Mouse (Mus musculus): ENCODE measurements around the gene 6030458C11Rik. TPM values are rescaled to one million over a fixed set of nuclear protein-coding genes. Genes with fewer than 3 reads are reported as not detected.

Gene 6030458C11Rik
- total and polyA plus RNA-seq, 3 experiments: 17.5 to 38.3 (median 30.6) TPM

- H3K9ac ChIP-seq (ENCODE audit: insufficient read depth, low read depth): no peak overlapping the region
- H3K36me3 ChIP-seq (replicated peaks in 1 of 2; ENCODE audit: control insufficient read depth in 1 of 2, insufficient read depth in 1 of 2, low read length in 1 of 2): no peaks in the 10 kb centered on the region
- in situ Hi-C loops (cut with MboI; ENCODE audit: low pct_ligation_motif_present, low pct_unique_long_range_greater_than_20kb, low sequenced_read_pairs) (no loop called here), dilution Hi-C loops (cut with MboI; ENCODE audit: extremely low pct_ligation_motif_present, extremely low pct_unique_long_range_greater_than_20kb, low sequenced_read_pairs) (no loop called here)
- DNase-seq (ENCODE audit: extremely low read depth): peak; percentile 31
- peak overlapping the region; percentile 32; the same call in 1 of the 2 replicates for H3K4me2 ChIP-seq (ENCODE audit: insufficient read depth, low read depth, poor library complexity, severe bottlenecking)
- no peak overlapping the region for H3K4me3 ChIP-seq (replicated peaks in 1 of 3; ENCODE audit: low read depth in 2 of 3, low read length in 2 of 3, poor library complexity in 1 of 3)
- no peaks in the 10 kb centered on the region for H3K27me3 ChIP-seq (replicated peaks)
- peaks cover 5 to 11% of the 10 kb centered on the region in 2 experiments for H3K4me1 ChIP-seq (ENCODE audit: control insufficient read depth in 1 of 2, insufficient read depth in 2 of 2)
- H3K9me3 ChIP-seq (replicated peaks; ENCODE audit: low read length): peaks cover 5% of the 10 kb centered on the region
- no peak overlapping the region for H3K27ac ChIP-seq (ENCODE audit: insufficient read depth, low read depth)
- TF ChIP-seq EP300 (IDR thresholded peaks at IDR 0.05; ENCODE audit: low read length) (peak; percentile 50), TCF12 (IDR thresholded peaks at IDR 0.05; ENCODE audit: low read depth, low read length) (0 out of 2 replicates have a peak, but pooled peaks have one; percentile 35), JUND (conservative IDR thresholded peaks at IDR 0.05; ENCODE audit: low read depth, low read length) (no peak), MEF2A (IDR thresholded peaks at IDR 0.05; ENCODE audit: borderline replicate concordance, low read depth, low read length) (peak; percentile 66), CHD2 (IDR thresholded peaks at IDR 0.05; ENCODE audit: low read length) (no peak), USF1 (IDR thresholded peaks at IDR 0.05; ENCODE audit: low read depth, low read length) (no peak), JUN (IDR thresholded peaks at IDR 0.05; ENCODE audit: insufficient read depth, low read depth, low read length) (0 out of 2 replicates have a peak, but pooled peaks have one; percentile 26), IRF4 (IDR thresholded peaks at IDR 0.05; ENCODE audit: low read depth, low read length) (0 out of 2 replicates have a peak, but pooled peaks have one; percentile 24), ZKSCAN1 (IDR thresholded peaks at IDR 0.05; ENCODE audit: borderline replicate concordance, low read depth, low read length) (no peak)
- no peaks in the 10 kb centered on the region for H3K79me2 ChIP-seq (replicated peaks; ENCODE audit: control insufficient read depth, extremely low read depth, insufficient read depth, poor library complexity, severe bottlenecking)
Measured at GRCm38 (mm10) chr15:12774149-12774753, 50.2 kb downstream of the 6030458C11Rik start.

GRCm38 (mm10) chr15:12770958-12771357, 53.5 kb downstream of the 6030458C11Rik start:
- Histone ChIP-seq H3K4me3 (replicated peaks in 1 of 3; ENCODE audit: low read depth in 2 of 3, low read length in 2 of 3, poor library complexity in 1 of 3) (no peak overlapping the region), H3K79me2 (replicated peaks; ENCODE audit: control insufficient read depth, extremely low read depth, insufficient read depth, poor library complexity, severe bottlenecking) (no peaks in the 10 kb centered on the region), H3K27ac (ENCODE audit: insufficient read depth, low read depth) (no peak overlapping the region), H3K4me2 (ENCODE audit: insufficient read depth, low read depth, poor library complexity, severe bottlenecking) (no peak overlapping the region), H3K9ac (ENCODE audit: insufficient read depth, low read depth) (no peak overlapping the region), H3K36me3 (replicated peaks in 1 of 2; ENCODE audit: control insufficient read depth in 1 of 2, insufficient read depth in 1 of 2, low read length in 1 of 2) (no peaks in the 10 kb centered on the region), H3K9me3 (replicated peaks; ENCODE audit: low read length) (no peaks in the 10 kb centered on the region), H3K4me1 (ENCODE audit: control insufficient read depth in 1 of 2, insufficient read depth in 2 of 2) (peaks cover 5 to 11% of the 10 kb centered on the region in 2 experiments), H3K27me3 (replicated peaks) (no peaks in the 10 kb centered on the region)
- in situ Hi-C loops (cut with MboI; ENCODE audit: low pct_ligation_motif_present, low pct_unique_long_range_greater_than_20kb, low sequenced_read_pairs): no loop called here
- dilution Hi-C loops (cut with MboI; ENCODE audit: extremely low pct_ligation_motif_present, extremely low pct_unique_long_range_greater_than_20kb, low sequenced_read_pairs): no loop called here
- no peak for DNase-seq (ENCODE audit: extremely low read depth)
- TF ChIP-seq RAD21 (IDR thresholded peaks at IDR 0.05; ENCODE audit: low read depth, low read length) (no peak), KAT2A (IDR thresholded peaks at IDR 0.05; ENCODE audit: insufficient replicate concordance, low read length) (no peak), JUN (IDR thresholded peaks at IDR 0.05; ENCODE audit: insufficient read depth, low read depth, low read length) (no peak), USF1 (IDR thresholded peaks at IDR 0.05; ENCODE audit: low read depth, low read length) (no peak), MAZ (IDR thresholded peaks at IDR 0.05; ENCODE audit: low read depth, low read length) (no peak), POLR2AphosphoS2 (IDR thresholded peaks at IDR 0.05; ENCODE audit: low read depth, low read length) (no peak), MAFK (IDR thresholded peaks at IDR 0.05; ENCODE audit: insufficient replicate concordance, low read length) (no peak), TCF12 (IDR thresholded peaks at IDR 0.05; ENCODE audit: low read depth, low read length) (no peak), E2F4 (IDR thresholded peaks at IDR 0.05; ENCODE audit: insufficient replicate concordance, low read depth, low read length) (no peak), MEF2A (IDR thresholded peaks at IDR 0.05; ENCODE audit: borderline replicate concordance, low read depth, low read length) (no peak), NELFE (IDR thresholded peaks at IDR 0.05; ENCODE audit: low read depth, low read length) (no peak), HCFC1 (IDR thresholded peaks at IDR 0.05; ENCODE audit: low read depth, low read length) (no peak), MXI1 (IDR thresholded peaks at IDR 0.05; ENCODE audit: low read depth, low read length) (no peak), ZC3H11A (IDR thresholded peaks at IDR 0.05; ENCODE audit: low read depth, low read length) (no peak)

All from CH12.LX (cell line).